Mouse (Mus musculus): ENCODE data around the gene Sirt7. TPM values are rescaled to one million over a fixed set of nuclear protein-coding genes. Genes with fewer than 3 reads are reported as not detected.

The Sirt7 gene
- polyA plus RNA-seq, 1 experiment, result 138 TPM

DNA sequence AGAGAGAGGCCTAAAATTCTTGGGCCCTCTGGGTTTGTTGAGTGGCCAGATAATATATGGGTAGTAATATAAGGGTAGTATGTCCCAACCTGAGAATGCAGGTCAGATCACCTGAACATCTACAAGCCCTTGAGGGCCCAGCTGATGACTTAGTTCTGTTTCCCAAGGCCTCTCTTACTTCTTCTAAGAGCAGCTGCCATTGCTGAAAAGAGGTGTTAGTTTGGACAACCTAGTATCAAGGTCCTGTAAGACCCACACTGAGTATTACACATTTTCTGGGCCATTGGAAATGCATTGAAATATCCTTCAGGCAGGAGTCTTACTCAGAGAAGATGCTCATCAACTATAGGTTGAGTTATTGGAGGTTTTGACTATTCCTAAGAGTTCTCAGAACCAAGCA lies 49.1 kb downstream of the Sirt7 start:
- H3K27ac ChIP-seq (ENCODE audit: control insufficient read depth, insufficient read depth, low read depth, low read length, poor library complexity), result no peak overlapping the region
- H3K4me3 ChIP-seq (replicated peaks; ENCODE audit: control insufficient read depth, low read depth, low read length), result no peak overlapping the region
- no peak for TF ChIP-seq POLR2A (IDR thresholded peaks at IDR 0.05; ENCODE audit: borderline replicate concordance, control insufficient read depth, low read depth, low read length)
- TF ChIP-seq CTCF (IDR thresholded peaks at IDR 0.05; ENCODE audit: control insufficient read depth, insufficient read depth, low read length), result no peak
- peaks cover 6% of the 10 kb centered on the region for H3K4me1 ChIP-seq (ENCODE audit: control insufficient read depth, insufficient read depth, low read length)

DNA sequence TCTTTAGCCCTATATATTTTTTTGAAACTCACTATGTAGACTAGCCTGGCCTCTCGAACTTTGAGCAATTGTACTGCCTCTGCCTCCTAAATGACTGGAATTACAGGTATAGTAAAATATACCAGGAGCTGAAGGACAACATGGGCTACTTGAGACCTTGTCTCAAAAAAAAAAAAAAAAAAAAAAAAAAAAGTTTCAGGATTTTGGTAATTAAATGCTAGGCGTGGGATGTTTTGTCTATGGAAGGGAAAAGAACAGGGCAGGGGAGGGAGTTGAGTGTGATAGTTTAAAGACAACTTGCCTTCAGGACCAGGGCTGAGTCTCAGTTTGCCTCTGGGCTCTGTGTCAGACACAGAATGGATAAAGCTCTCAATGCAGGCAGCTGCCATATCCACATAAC lies 50.0 kb downstream of the Sirt7 start:
- no peak for TF ChIP-seq CTCF (IDR thresholded peaks at IDR 0.05; ENCODE audit: control insufficient read depth, insufficient read depth, low read length)
- no peak for TF ChIP-seq POLR2A (IDR thresholded peaks at IDR 0.05; ENCODE audit: borderline replicate concordance, control insufficient read depth, low read depth, low read length)
- peaks cover 6% of the 10 kb centered on the region for H3K4me1 ChIP-seq (ENCODE audit: control insufficient read depth, insufficient read depth, low read length)
- H3K4me3 ChIP-seq (replicated peaks; ENCODE audit: control insufficient read depth, low read depth, low read length), result no peak overlapping the region
- H3K27ac ChIP-seq (ENCODE audit: control insufficient read depth, insufficient read depth, low read depth, low read length, poor library complexity), result no peak overlapping the region
- WGBS, result 79% methylated on average over 2 of the region's 2 CpGs

DNA sequence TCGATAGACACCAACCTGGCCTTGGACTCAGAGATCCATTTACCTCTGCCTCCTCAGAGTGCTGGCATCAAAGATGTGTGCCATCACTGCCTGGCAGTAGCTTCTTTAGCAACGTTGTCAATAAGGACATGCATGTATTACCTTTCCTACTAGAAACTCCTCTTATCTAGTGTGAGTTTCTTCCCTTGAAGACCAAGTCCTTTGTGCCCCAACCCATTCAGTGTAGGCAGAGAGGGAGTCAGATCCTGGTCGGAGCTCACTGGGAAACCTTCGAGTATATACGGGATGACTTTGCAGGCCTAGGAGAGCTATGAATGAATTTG lies 50.8 kb downstream of the Sirt7 start:
- no peak overlapping the region for H3K27ac ChIP-seq (ENCODE audit: control insufficient read depth, insufficient read depth, low read depth, low read length, poor library complexity)
- H3K4me3 ChIP-seq (replicated peaks; ENCODE audit: control insufficient read depth, low read depth, low read length), result peak overlapping the region; percentile 44
- WGBS, result 47% methylated on average over 5 of the region's 5 CpGs

DNA sequence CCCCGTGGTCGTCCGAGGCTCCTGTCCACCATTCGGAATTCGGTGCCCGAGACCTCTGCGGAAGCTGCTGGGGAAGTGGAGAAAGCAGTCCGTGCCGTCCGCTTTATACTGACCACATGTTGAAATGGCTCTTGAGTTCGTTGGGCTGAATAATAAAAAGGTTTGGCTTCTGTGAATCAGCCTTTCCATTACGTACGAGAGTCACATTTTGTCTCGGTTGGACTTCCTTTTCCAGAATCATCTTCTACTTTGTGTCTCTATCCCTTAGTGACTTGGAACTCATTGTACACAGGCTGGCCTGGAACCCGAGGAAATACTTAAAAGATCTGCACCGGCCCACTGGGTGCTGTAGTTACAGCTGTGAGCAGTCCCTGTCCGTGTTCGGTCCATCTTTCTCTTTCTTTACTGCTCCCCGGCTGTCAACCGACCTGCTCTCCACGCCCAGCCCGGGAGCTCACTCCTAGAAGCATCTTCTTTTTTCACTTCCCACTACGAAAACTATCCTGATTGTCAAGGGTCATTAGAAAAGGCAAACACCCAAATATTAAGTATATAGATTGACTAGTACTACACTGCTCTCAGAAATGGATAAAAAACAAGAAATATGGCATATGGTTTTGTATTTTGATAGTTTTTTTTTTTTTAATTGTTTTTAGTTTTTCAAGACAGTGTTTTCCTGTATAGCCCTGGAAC lies 51.3 kb downstream of the Sirt7 start:
- Histone ChIP-seq H3K4me1 (ENCODE audit: control insufficient read depth, insufficient read depth, low read length) (peaks cover 3% of the 10 kb centered on the region; the same call in 1 of the 2 replicates), H3K27ac (ENCODE audit: control insufficient read depth, insufficient read depth, low read depth, low read length, poor library complexity) (peak overlapping the region; percentile 93), H3K4me3 (replicated peaks; ENCODE audit: control insufficient read depth, low read depth, low read length) (peak overlapping the region; percentile 97)
- under 1% methylated on average over 23 of the region's 23 CpGs for WGBS
- TF ChIP-seq CTCF (IDR thresholded peaks at IDR 0.05; ENCODE audit: control insufficient read depth, insufficient read depth, low read length) (no peak), POLR2A (IDR thresholded peaks at IDR 0.05; ENCODE audit: borderline replicate concordance, control insufficient read depth, low read depth, low read length) (no peak)

More for the DNA sequence above, 50.8 kb downstream of the Sirt7 start:
- peaks cover 3% of the 10 kb centered on the region; the same call in 1 of the 2 replicates for H3K4me1 ChIP-seq (ENCODE audit: control insufficient read depth, insufficient read depth, low read length)
- TF ChIP-seq POLR2A (IDR thresholded peaks at IDR 0.05; ENCODE audit: borderline replicate concordance, control insufficient read depth, low read depth, low read length) (no peak), CTCF (IDR thresholded peaks at IDR 0.05; ENCODE audit: control insufficient read depth, insufficient read depth, low read length) (no peak)

- TF ChIP-seq CTCF (IDR thresholded peaks at IDR 0.05; ENCODE audit: control insufficient read depth, insufficient read depth, low read length) (no peak), POLR2A (IDR thresholded peaks at IDR 0.05; ENCODE audit: borderline replicate concordance, control insufficient read depth, low read depth, low read length) (peak; percentile 93; the same call in 1 of the 2 replicates)
- peaks cover 3% of the 10 kb centered on the region; the same call in 1 of the 2 replicates for H3K4me1 ChIP-seq (ENCODE audit: control insufficient read depth, insufficient read depth, low read length)
- under 1% methylated on average over 94 of the region's 94 CpGs for WGBS
Measured at GRCm38 (mm10) chr11:120572752-120573584, 52.1 kb downstream of the Sirt7 start, which contains the start of gene P4hb. Gene P4hb (minus strand): TSS chr11:120573253.

DNA sequence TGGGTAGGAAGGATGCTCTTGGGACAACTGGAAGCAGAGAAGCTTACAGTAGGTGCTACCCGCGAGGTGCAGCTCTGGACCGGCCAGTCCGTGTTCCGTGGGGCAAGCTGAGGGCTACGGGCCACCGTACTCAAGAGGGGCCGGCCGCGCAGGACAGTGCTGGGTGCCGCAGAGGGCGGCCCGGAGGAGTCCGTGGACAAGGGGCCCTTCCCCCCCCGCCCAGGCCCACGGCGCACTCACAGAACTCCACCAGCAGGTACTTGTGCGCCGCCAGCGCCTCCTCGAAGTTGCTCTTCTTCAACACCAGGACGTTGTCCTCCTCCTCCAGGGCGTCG lies 52.7 kb downstream of the Sirt7 start:
- H3K4me1 ChIP-seq (ENCODE audit: control insufficient read depth, insufficient read depth, low read length), result peaks cover 3% of the 10 kb centered on the region; the same call in 1 of the 2 replicates
- H3K27ac ChIP-seq (ENCODE audit: control insufficient read depth, insufficient read depth, low read depth, low read length, poor library complexity), result peak overlapping the region; percentile 93
- no peak for TF ChIP-seq POLR2A (IDR thresholded peaks at IDR 0.05; ENCODE audit: borderline replicate concordance, control insufficient read depth, low read depth, low read length)
- no peak for TF ChIP-seq CTCF (IDR thresholded peaks at IDR 0.05; ENCODE audit: control insufficient read depth, insufficient read depth, low read length)
- 1% methylated on average over 24 of the region's 24 CpGs for WGBS
- peak overlapping the region; percentile 97 for H3K4me3 ChIP-seq (replicated peaks; ENCODE audit: control insufficient read depth, low read depth, low read length)

More at GRCm38 (mm10) chr11:120572752-120573584, 52.1 kb downstream of the Sirt7 start, which contains the start of gene P4hb:
- H3K27ac ChIP-seq (ENCODE audit: control insufficient read depth, insufficient read depth, low read depth, low read length, poor library complexity), result peak within 1 kb of the TSS; percentile 93
- H3K4me3 ChIP-seq (replicated peaks; ENCODE audit: control insufficient read depth, low read depth, low read length), result peak within 1 kb of the TSS; percentile 97

- H3K27ac ChIP-seq (ENCODE audit: control insufficient read depth, insufficient read depth, low read depth, low read length, poor library complexity), result peak overlapping the region; percentile 93
- TF ChIP-seq CTCF (IDR thresholded peaks at IDR 0.05; ENCODE audit: control insufficient read depth, insufficient read depth, low read length), result no peak
- H3K4me1 ChIP-seq (ENCODE audit: control insufficient read depth, insufficient read depth, low read length), result peaks cover 3% of the 10 kb centered on the region; the same call in 1 of the 2 replicates
- peak overlapping the region; percentile 97 for H3K4me3 ChIP-seq (replicated peaks; ENCODE audit: control insufficient read depth, low read depth, low read length)
- 6% methylated on average over 11 of the region's 11 CpGs for WGBS
Measured at GRCm38 (mm10) chr11:120571754-120572416, 53.2 kb downstream of the Sirt7 start.

DNA sequence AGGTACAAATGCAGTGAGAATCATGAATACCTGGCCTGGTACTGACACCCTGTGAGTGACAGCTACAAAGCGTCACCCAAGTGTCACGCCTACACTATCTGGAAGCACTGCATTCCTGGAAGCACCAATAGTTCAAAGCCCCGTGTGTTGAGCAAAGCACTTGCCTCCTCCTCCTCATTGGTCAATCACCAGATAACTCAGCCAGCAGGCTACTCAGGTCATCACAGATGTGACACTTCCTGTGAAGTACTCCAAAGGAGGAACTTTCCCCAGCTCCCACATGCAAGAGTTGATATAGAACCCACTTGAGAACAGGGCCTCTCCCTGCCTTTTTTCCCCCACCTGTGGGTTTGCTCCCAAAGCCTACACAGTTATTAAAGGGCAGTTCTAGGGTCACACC lies 53.9 kb downstream of the Sirt7 start:
- 31% methylated on average over 3 of the region's 3 CpGs for WGBS
- TF ChIP-seq POLR2A (IDR thresholded peaks at IDR 0.05; ENCODE audit: borderline replicate concordance, control insufficient read depth, low read depth, low read length) (no peak), CTCF (IDR thresholded peaks at IDR 0.05; ENCODE audit: control insufficient read depth, insufficient read depth, low read length) (no peak)
- no peak overlapping the region for H3K27ac ChIP-seq (ENCODE audit: control insufficient read depth, insufficient read depth, low read depth, low read length, poor library complexity)
- H3K4me1 ChIP-seq (ENCODE audit: control insufficient read depth, insufficient read depth, low read length), result peaks cover 3% of the 10 kb centered on the region; the same call in 1 of the 2 replicates
- no peak overlapping the region for H3K4me3 ChIP-seq (replicated peaks; ENCODE audit: control insufficient read depth, low read depth, low read length)

Other genes with a start within 250 kb of the Sirt7 start
- gene Faap100, start 246.5 kb downstream of the Sirt7 start, polyA plus RNA-seq (2011; ENCODE audit: insufficient read depth, insufficient read length, low replicate concordance, missing spikeins), result 3.1 and 10.9 TPM in 2 replicates
- 30.0 and 30.5 TPM in 2 replicates for gene Nploc4, start 187.5 kb downstream of the Sirt7 start, polyA plus RNA-seq (2011; ENCODE audit: insufficient read depth, insufficient read length, low replicate concordance, missing spikeins)
- gene Tspan10, start 182.6 kb downstream of the Sirt7 start, polyA plus RNA-seq (2011; ENCODE audit: insufficient read depth, insufficient read length, low replicate concordance, missing spikeins), result not detected in 2 replicates
- not detected in 2 replicates for gene Pde6g, start 171.7 kb downstream of the Sirt7 start, polyA plus RNA-seq (2011; ENCODE audit: insufficient read depth, insufficient read length, low replicate concordance, missing spikeins)
- 2.0 and 4.4 TPM in 2 replicates for gene Oxld1, start 167.2 kb downstream of the Sirt7 start, polyA plus RNA-seq (2011; ENCODE audit: insufficient read depth, insufficient read length, low replicate concordance, missing spikeins)
- gene Ccdc137, start 167.1 kb downstream of the Sirt7 start, polyA plus RNA-seq (2011; ENCODE audit: insufficient read depth, insufficient read length, low replicate concordance, missing spikeins), result 19.2 and 29.6 TPM in 2 replicates
- gene Arl16, start 157.6 kb downstream of the Sirt7 start, polyA plus RNA-seq (2011; ENCODE audit: insufficient read depth, insufficient read length, low replicate concordance, missing spikeins), result 5.5 and 6.7 TPM in 2 replicates
- 60.4 and 87.1 TPM in 2 replicates for gene Mrpl12, start 140.6 kb downstream of the Sirt7 start, polyA plus RNA-seq (2011; ENCODE audit: insufficient read depth, insufficient read length, low replicate concordance, missing spikeins)
- gene Slc25a10, start 133.4 kb downstream of the Sirt7 start, polyA plus RNA-seq (2011; ENCODE audit: insufficient read depth, insufficient read length, low replicate concordance, missing spikeins), result 20.6 and 21.0 TPM in 2 replicates
- gene Gcgr, start 94.5 kb downstream of the Sirt7 start, polyA plus RNA-seq (2011; ENCODE audit: insufficient read depth, insufficient read length, low replicate concordance, missing spikeins), result 0.81 and 1.3 TPM in 2 replicates
- 72.1 and 86.5 TPM in 2 replicates for gene Mcrip1, start 75.5 kb downstream of the Sirt7 start, polyA plus RNA-seq (2011; ENCODE audit: insufficient read depth, insufficient read length, low replicate concordance, missing spikeins)
- not detected in 2 replicates for gene Ppp1r27, start 74.1 kb downstream of the Sirt7 start, polyA plus RNA-seq (2011; ENCODE audit: insufficient read depth, insufficient read length, low replicate concordance, missing spikeins)
- gene P4hb, start 52.0 kb downstream of the Sirt7 start, polyA plus RNA-seq (2011; ENCODE audit: insufficient read depth, insufficient read length, low replicate concordance, missing spikeins), result 86.5 and 236 TPM in 2 replicates
- 112 and 172 TPM in 2 replicates for gene Arhgdia, start 43.6 kb downstream of the Sirt7 start, polyA plus RNA-seq (2011; ENCODE audit: insufficient read depth, insufficient read length, low replicate concordance, missing spikeins)
- gene Alyref, start 26.9 kb downstream of the Sirt7 start, polyA plus RNA-seq (2011; ENCODE audit: insufficient read depth, insufficient read length, low replicate concordance, missing spikeins), result 165 and 174 TPM in 2 replicates
- 26.6 and 32.6 TPM in 2 replicates for gene Anapc11, start 26.8 kb downstream of the Sirt7 start, polyA plus RNA-seq (2011; ENCODE audit: insufficient read depth, insufficient read length, low replicate concordance, missing spikeins)
- 3.8 TPM in 1 of 2 replicates, not detected in the other for gene Npb, start 16.8 kb downstream of the Sirt7 start, polyA plus RNA-seq (2011; ENCODE audit: insufficient read depth, insufficient read length, low replicate concordance, missing spikeins)
- 45.4 and 46.8 TPM in 2 replicates for gene Pcyt2, start 7.3 kb downstream of the Sirt7 start, polyA plus RNA-seq (2011; ENCODE audit: insufficient read depth, insufficient read length, low replicate concordance, missing spikeins)
- gene Mafg, start 8.4 kb upstream of the Sirt7 start, polyA plus RNA-seq (2011; ENCODE audit: insufficient read depth, insufficient read length, low replicate concordance, missing spikeins), result 61.7 and 86.9 TPM in 2 replicates
- 2.3 TPM in 1 of 2 replicates, not detected in the other for gene Pycr1, start 18.5 kb upstream of the Sirt7 start, polyA plus RNA-seq (2011; ENCODE audit: insufficient read depth, insufficient read length, low replicate concordance, missing spikeins)
- gene Myadml2, start 22.9 kb upstream of the Sirt7 start, polyA plus RNA-seq (2011; ENCODE audit: insufficient read depth, insufficient read length, low replicate concordance, missing spikeins), result 6.7 TPM in 1 of 2 replicates, not detected in the other
- gene Notum, start 35.9 kb upstream of the Sirt7 start, polyA plus RNA-seq (2011; ENCODE audit: insufficient read depth, insufficient read length, low replicate concordance, missing spikeins), result not detected in 2 replicates
- gene Aspscr1, start 47.7 kb upstream of the Sirt7 start, polyA plus RNA-seq (2011; ENCODE audit: insufficient read depth, insufficient read length, low replicate concordance, missing spikeins), result 82.0 and 94.3 TPM in 2 replicates
- gene Cenpx, start 88.5 kb upstream of the Sirt7 start, polyA plus RNA-seq (2011; ENCODE audit: insufficient read depth, insufficient read length, low replicate concordance, missing spikeins), result 39.2 and 57.8 TPM in 2 replicates
- 25.5 and 41.4 TPM in 2 replicates for gene Lrrc45, start 88.7 kb upstream of the Sirt7 start, polyA plus RNA-seq (2011; ENCODE audit: insufficient read depth, insufficient read length, low replicate concordance, missing spikeins)
- 2.4 and 5.8 TPM in 2 replicates for gene Rac3, start 96.2 kb upstream of the Sirt7 start, polyA plus RNA-seq (2011; ENCODE audit: insufficient read depth, insufficient read length, low replicate concordance, missing spikeins)
- 7.4 and 9.4 TPM in 2 replicates for gene Dcxr, start 102.0 kb upstream of the Sirt7 start, polyA plus RNA-seq (2011; ENCODE audit: insufficient read depth, insufficient read length, low replicate concordance, missing spikeins)
- 3.8 and 8.0 TPM in 2 replicates for gene Cbr2, start 106.9 kb upstream of the Sirt7 start, polyA plus RNA-seq (2011; ENCODE audit: insufficient read depth, insufficient read length, low replicate concordance, missing spikeins)
- gene Hmga1b, start 137.6 kb upstream of the Sirt7 start, polyA plus RNA-seq (2011; ENCODE audit: insufficient read depth, insufficient read length, low replicate concordance, missing spikeins), result 15.5 and 52.5 TPM in 2 replicates
- 9.1 and 19.9 TPM in 2 replicates for gene Rfng, start 159.0 kb upstream of the Sirt7 start, polyA plus RNA-seq (2011; ENCODE audit: insufficient read depth, insufficient read length, low replicate concordance, missing spikeins)
- 29.6 and 38.0 TPM in 2 replicates for gene Gps1, start 159.0 kb upstream of the Sirt7 start, polyA plus RNA-seq (2011; ENCODE audit: insufficient read depth, insufficient read length, low replicate concordance, missing spikeins)
- gene Dus1l, start 171.2 kb upstream of the Sirt7 start, polyA plus RNA-seq (2011; ENCODE audit: insufficient read depth, insufficient read length, low replicate concordance, missing spikeins), result 24.2 and 57.6 TPM in 2 replicates
- 6.1 and 16.1 TPM in 2 replicates for gene Fasn, start 199.3 kb upstream of the Sirt7 start, polyA plus RNA-seq (2011; ENCODE audit: insufficient read depth, insufficient read length, low replicate concordance, missing spikeins)